Mouse (Mus musculus): ENCODE measurements at regions not wholly inside any gene's neighbourhood (a gene's known extent, or its start where the extent isn't known, plus 50 kb on each side); places are given as distances from the start of the nearest gene placed in this dataset.

DNA sequence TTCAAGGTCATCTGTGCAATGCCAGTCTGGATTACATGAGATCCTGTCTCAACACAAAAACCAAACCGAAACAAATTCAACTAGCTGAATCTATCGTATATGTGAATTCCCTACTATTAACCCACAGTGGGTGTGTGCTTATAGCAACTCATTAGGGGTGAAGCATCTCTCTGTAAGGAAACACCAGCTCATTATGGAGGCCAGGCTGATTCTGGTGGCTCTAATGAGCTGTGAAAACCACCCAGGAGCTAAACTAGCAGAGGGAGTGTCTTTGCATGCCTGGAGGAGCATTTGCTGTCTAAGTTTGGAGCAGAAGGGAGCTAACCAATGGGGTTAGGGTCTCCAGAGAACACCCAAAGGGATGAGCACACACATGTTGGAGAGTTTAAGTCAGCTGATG, 54.1 kb upstream of the Adamts2 start:
- no peak for DNase-seq

GRCm38 (mm10) chr11:50546456-50547144, 55.3 kb upstream of the Adamts2 start:
- DNase-seq: peak; percentile 17

- DNase-seq: no peak
Observed at GRCm38 (mm10) chr11:50545421-50545820, 56.5 kb upstream of the Adamts2 start.

GRCm38 (mm10) chr11:50540136-50540535, 61.7 kb upstream of the Adamts2 start:
- DNase-seq: peak; percentile 16

GRCm38 (mm10) chr11:50534266-50534665, 67.6 kb upstream of the Adamts2 start:
- no peak for DNase-seq

GRCm38 (mm10) chr11:50527923-50528322, 74.0 kb upstream of the Adamts2 start:
- DNase-seq: no peak

DNA sequence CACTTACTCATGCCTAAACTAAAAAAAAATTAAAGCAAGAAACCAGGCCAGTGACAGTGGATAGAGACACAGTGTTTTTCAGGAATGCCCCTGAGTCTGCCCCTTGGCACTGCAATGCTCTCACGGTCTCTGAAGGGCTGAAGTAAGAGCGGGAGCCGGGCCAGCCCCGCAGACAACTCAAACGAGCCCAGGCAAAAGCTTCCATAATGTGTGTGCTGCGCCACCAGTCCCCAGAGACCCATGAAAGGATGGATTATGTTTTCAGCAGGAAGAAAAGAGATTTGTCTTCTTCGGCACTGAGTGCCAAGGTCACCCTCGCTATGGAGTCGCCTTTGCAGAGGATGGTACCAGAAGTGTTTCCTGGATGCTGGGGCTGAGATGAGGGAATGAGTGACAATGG, 81.7 kb upstream of the Adamts2 start:
- DNase-seq: no peak

DNA sequence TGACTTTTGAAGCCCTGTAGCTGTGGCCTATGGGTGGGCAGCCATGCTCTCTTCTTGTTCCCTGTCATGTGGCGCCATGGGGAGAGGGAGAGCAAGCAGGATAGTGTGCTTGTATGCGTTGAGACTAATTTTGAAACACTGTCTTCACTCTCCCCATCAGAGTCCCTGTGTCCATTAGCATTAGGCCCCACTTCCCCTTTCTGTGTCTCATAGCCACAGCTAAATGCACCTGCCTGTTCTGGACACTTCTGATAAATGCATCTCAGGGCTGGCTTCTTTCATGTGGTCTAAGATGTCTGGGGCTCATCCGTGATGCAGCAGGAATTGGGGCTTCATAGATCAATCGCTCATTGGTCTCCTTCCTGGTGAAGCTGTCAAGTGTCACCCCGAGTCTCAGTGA, 77.0 kb upstream of the Rufy1 start:
- DNase-seq: no peak

DNA sequence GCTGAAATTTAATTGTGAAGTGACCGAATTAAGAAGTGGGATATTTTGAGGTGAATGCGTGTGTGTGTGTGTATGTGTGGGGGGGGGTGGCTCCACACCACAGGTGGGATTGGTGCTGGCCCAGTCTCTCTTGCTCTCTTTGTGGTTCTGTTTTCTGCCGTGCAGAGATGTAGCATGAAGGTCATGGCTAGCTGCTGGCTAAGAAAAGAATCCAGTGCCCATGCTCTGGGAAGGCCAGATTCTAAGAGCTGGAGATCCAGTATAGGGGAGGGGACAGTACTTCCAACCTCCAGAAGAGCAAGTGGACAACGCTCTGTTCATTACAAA, 76.5 kb upstream of the Rufy1 start:
- no peak for DNase-seq

GRCm38 (mm10) chr11:50506820-50507497, 76.0 kb upstream of the Rufy1 start:
- no peak for DNase-seq

DNA sequence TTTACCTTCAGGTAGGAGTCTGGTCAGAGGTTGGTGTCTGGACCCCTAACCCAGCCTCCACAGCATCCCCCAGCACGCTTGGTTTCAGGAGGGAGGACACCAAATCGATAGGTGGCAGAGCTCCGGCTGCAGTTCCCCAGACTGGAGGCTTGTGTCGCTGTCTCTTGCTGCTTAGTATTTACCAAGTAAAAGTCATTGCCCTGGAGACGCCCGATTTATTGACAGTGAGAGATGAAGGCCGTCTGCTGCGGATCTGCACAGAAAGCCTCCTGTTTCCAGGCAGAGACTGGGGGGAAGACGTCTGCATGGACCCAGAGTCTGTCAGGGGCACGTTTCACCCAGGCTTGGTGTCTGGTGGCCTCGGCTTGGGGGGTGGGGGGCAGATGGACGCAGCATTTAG, 70.4 kb upstream of the Rufy1 start:
- no peak for DNase-seq

DNA sequence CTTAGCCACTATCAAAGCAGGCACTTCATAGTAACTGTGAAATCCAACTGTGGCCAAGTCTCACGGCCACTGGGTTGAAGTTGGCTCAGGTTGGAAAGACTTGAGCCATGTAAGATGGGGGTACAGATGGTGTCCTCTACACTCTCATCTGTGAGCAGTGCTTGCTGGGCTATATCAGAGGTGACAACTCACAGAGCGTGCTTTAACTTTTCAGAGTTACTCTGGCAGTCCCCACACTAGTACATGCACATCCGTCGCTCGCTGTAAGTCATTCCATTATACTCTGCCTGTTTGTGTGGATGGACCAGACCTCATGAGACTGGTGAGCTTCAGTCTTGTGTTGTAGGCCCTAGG, 62.2 kb upstream of the Rufy1 start:
- no peak for DNase-seq

DNA sequence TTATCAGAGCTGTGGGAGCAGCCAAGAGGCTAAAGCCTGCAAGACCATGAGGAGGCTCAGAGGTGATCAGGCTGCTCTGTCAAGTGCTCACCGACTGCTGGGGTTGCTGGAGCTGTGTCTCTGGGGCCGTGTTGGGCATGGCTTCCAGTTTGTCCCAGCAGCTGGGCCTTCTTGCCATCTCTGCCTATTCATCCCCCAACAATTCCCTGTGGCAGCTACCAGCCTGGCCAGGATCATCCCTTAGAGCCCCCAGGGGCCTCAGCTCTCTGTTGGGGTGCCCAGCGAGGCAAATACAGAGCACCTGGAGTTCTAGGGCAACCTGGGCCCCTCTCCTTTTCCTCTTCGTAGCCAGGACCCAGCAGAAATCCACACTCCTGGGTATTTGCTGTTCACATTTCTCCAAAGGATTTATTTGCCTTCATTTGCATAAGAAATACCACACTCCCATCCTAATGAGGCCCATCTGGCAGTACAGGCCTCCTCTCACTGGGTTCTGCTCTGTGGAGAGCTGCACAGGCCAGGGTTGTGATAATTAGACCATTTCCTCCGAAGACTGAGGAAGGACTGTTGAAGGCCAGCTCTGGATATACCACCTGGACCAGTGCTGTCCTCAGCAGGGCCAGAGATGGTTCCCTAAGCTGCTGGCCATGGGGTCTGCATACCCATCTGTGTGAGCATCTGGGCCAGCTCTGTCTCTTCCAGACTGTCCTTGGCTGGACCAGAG, 61.6 kb upstream of the Rufy1 start:
- no peak for DNase-seq

DNA sequence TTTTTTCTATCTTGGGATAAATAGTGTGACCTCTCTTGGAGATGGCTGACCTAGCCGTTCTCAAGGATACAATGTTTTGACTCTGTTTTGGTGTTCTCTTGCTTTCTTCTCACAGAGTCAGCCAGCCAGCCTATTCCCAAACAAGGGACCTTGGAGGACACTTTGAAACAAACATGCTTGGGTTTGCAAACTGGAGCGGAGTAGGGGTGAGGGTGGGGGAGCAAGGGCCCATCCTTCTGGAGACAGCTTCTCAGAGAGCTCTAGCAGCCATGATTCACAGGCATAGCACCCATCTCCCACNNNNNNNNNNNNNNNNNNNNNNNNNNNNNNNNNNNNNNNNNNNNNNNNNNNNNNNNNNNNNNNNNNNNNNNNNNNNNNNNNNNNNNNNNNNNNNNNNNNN, 52.9 kb upstream of the Rufy1 start:
- DNase-seq: no peak

DNA sequence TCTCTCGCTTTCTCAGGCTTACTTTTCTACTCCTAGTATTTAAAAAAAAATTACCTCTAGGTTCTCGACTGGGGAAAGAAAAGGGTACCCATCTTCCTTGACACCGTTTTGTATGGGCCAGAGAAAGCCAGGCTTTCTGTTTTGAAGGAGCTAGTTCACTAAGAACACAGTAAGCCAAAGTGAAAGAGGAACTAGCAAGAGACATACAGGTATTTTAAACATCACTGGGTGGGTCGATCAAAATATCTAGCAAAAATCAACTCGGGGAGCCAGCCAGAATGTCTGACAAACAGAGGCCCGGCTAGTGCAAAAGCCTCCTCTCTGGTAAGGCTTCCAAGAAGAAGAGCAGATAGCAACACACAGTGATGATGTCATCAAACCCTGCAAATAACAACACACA, 52.2 kb upstream of the Rufy1 start:
- DNase-seq: no peak

DNA sequence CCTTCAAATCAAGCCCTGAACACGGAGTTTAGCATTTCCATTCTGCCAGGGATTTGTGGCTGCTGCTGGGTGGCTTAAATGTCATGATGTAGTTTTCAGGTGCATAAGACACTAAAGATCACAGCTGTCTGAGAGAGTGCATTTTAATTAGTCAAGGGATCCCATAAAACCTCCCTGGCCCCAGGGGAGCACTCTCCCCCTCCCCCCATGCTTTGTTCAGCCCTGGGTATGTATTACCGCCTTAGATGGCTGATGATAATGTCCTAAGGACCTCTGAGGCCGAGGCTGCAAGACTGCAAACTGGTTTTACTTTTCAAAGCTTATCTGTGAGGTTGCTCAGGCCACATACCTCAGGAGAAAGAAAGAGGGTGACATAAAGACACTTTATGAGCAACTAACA, 51.7 kb upstream of the Rufy1 start:
- DNase-seq: no peak
